Mouse (Mus musculus): ENCODE results near the gene Neurod6.

GRCm38 (mm10) chr6:55690015-55690531, 9.0 kb upstream of the Neurod6 start:
- no peak for TF ChIP-seq CTCF (IDR thresholded peaks at IDR 0.05; ENCODE audit: control insufficient read depth, insufficient read depth, insufficient read length)
- TF ChIP-seq USF1 (IDR thresholded peaks at IDR 0.05; ENCODE audit: low read depth) = no peak
